Mouse (Mus musculus) cerebellum, adult 11-12 months (tissue): ENCODE data around the gene Ngef.

ENCODE experiments used
- DNase-seq: peaks from one replicate; pipeline ENCODE4 v3.0.0; 2022

The Ngef gene

DNA sequence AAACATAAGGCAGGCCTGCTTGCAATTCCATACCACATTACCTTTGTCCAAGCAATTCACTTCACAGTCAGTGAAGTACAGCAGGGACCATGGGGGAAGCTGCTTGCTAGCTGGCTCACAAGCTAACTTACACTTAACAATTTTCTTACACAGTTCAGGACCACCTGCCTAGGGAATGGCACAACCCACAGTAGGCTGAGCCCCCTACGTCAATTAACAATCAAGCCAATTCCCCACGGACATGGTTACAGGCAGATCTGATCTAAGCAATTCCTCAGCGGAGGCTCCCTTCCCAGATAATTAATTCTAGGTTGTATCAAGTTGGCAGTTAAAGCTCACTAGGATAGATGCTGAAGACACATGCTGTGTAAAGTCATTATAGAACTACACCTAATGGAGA, 10.7 kb downstream of the Ngef start:
- no peak for DNase-seq

DNA sequence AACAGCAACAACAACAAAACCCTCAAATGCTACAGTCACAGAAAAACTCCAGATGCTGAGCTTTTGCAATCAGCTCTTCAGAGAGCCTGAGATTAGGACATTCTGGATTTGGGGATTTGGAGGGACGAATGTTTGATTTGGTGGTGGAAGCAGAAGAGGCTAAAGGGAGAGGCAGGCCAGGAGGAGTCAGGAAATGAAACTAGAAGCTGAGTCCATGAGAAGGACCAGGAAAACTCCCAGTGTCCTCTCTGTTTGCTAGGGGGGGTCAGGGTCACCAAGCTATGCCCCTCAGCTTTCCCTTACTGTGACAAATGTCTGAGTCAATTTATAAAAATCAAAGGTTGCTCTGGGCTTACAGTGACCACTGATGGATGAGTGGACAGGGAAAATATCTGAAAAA, 20.1 kb downstream of the Ngef start:
- DNase-seq: no peak

DNA sequence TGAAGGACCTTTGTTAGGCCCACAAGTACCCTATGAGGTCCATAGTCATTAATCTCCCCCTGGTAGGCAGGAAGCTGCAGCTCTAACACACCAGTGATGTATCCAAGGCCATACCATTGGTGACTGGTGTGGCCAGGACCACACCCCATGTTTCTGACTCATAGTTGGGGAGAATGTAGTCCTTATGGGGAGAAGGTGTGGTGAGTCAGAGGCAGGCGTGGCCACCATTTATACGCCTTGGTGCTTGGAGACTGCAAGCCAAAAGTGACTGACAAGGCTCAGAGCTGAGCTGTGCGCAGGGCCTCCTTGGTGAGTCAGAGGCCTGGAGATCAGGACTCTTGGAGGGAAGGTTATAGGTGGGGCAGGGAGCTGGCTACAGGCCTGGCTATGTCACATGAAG, 22.7 kb downstream of the Ngef start:
- no peak for DNase-seq

DNA sequence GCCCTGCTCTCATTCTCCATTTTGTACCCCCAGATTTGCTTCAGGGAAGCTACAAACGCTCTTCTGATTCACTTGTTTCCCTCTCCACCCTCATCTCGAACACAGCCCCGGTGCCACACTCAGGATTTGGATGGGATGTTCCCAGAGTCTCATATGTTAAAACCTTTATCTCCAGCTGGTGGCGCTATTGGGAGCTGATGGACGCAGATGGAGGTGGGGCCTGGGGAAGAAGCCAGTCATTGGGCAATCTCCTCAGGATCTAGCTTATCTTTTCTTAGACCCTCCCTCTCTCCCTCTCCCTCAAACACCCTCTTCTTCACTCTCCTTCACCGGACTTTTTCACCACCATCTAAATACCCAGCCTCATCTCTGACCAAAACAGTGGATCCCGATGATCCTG, 32.1 kb downstream of the Ngef start:
- DNase-seq: peak; percentile 8

DNA sequence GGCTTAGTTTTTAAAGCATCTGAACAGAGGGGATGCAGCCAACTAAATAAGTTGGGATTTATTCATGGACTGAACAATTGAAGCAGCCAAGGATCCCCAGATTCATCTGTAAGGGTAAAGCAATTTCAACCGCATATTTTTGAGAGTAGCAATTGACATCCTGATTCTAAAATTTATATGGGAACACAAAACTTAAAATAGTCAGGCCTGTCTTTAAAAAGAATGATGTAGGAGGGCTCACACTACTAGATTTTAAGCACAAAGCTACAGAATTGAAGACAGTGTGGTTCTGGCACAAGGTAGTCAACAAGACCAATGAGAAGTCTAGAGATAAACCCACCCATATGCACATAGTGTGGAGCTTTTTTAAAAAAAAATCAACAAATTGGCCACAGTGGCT, 36.7 kb downstream of the Ngef start:
- no peak for DNase-seq

DNA sequence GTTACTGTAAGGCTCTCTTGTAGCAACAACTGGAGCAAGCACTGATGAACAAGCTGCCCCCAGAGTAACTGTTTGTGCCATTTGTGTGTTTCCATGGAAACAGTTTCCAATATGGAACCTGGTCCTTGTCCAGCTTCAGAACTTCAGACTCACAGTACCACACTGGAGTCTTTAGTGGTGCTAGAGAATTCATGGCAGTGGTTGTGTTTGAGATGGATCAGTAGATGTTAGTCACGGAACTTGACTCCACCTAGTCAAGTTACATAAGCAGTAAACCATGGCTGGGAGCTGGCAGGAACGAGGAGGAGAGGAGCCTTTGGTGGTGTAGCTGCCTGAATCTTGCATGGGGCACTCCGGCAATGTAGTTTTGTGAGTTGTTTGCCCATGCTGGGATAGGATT, 39.6 kb downstream of the Ngef start:
- DNase-seq: no peak

DNA sequence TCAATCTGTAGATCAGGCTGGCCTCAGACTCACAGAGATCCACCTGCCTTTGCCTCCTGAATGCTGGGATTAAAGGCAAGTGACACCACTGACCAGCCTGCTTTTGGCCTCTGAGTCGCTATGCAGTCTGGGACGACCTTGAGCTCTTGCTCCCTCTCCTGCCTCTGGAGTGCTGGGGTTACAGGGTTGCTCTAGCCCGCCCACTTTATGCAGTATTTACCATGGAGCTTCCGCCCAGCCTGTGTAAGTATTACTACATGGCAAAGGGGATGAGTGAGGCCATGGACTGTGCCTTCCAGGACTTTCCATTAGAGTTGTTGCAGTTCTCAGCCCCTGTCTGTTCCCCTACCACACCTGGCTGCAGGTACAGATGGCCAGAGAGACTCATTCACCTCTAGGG, 41.3 kb downstream of the Ngef start:
- no peak for DNase-seq

DNA sequence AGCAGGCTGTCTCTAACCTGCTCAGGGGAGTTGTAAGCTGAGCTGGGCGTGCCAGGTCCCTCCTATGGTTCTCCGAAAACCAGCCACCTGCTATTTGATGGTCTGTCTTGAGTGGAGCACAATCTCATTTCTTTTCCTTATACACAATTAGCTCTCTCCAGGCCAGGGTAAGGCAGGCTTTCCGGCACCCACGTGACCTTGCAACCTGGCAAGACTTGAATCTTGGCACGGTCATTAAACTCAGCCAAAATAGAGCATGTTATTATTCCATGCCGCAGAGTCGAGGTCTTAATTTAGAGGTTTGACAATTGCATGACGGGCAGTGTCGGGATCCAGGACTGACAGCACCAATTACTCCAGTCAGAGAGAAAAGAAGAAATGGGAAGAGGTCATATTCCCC, 46.5 kb downstream of the Ngef start:
- peak; percentile 30 for DNase-seq

DNA sequence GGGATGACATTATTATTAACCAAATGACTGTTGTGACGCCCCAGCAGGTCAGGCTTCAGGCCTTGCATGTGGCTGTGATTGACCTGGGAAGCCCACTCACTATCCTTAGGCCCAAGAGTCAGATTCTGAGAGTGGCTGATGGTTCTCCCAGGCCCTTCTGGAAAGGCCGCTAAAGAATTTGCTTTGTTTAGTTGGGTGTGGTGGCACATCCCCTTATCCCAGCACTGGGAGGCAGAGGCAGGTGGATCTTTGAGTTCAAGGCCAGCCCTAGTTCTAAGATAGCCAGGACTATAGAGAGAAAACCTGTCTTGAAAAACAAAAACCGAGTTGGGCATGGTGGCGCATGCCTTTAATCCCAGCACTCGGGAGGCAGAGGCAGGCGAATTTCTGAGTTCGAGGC, 48.6 kb downstream of the Ngef start:
- no peak for DNase-seq

DNA sequence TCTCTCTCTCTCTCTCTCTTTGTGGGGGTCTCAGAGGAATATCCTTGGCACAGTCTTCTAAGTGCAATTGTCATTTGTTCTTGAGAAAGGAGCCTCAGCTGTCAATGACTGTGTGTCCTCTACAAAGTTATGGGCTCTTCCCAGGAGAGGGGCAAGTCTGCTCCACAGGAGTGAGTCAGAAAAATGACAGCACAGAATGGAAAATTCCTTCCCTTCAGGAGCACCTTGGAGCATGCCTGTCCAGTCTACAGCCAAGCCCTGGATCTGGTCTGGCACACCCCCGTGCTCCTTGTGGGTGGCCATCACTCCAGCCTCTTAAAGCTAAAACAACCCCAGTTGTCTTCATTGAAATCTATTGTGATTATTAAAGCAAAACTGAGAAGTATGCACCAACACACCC, 52.1 kb downstream of the Ngef start:
- no peak for DNase-seq

DNA sequence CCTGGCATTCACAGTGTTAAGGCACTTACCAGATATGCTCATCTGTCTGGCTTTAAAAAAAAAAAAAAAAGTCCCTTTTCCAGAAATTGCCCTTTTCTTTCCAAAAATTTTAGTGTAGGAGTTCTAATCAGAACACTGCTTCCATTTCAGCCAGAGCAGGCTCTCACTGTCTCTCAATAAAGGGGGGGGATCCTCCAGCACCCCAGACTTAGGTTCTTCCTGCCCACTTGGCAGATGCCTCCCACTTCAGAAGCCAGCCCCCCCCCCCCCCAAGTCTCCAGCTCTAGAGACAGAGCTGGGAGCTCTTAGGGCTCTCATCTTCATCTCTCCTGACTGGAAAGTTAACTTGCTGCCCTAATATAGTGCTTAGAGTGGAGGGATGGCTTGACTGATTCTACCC, 53.2 kb downstream of the Ngef start:
- DNase-seq: no peak

DNA sequence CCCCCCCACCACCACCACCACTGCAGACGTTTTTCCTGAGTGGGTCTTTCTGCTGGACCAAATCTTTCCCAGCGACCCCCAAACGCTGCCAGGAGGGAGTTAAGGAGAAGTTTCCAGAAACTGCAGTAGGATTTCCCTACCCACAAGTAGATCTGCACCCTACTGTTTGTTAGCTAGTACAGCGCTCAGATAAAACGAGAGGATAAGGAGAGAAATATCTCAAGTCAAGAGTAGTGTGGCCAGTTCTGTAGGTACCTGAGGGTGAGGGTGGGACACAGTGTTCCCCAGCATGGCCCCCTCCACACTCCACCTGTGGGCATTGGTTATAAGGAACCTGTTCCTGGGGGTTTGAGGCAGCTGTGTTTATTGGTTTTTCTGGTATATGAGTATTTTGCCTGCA, 62.8 kb downstream of the Ngef start:
- no peak for DNase-seq

DNA sequence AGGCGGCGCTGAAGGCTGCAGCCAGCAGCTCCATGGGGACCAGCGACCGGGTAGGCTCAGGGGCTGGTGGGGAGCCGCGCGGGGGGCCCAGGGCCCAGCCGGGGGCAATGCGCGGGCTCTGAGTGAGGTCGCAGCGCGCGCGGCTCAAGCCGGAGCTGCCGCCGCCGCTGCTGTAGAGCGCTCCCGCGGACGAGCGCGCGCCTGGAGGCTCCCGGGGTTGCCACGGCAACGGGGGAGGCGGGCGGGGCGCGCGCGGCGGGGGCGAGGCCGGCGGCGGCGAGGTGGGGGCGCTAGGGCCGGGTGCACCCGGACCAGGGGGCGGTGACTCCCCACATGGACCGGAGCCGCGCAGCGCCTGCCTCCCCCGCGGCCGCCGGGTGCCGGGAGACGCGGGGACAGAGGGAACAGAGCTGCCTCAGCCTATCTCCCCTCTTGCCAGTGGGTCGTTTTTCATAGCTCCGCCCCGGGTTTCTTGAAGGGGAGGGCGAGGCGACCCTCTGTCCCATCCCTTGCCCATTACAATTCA, 63.4 kb downstream of the Ngef start:
- peak; percentile 19 for DNase-seq

DNA sequence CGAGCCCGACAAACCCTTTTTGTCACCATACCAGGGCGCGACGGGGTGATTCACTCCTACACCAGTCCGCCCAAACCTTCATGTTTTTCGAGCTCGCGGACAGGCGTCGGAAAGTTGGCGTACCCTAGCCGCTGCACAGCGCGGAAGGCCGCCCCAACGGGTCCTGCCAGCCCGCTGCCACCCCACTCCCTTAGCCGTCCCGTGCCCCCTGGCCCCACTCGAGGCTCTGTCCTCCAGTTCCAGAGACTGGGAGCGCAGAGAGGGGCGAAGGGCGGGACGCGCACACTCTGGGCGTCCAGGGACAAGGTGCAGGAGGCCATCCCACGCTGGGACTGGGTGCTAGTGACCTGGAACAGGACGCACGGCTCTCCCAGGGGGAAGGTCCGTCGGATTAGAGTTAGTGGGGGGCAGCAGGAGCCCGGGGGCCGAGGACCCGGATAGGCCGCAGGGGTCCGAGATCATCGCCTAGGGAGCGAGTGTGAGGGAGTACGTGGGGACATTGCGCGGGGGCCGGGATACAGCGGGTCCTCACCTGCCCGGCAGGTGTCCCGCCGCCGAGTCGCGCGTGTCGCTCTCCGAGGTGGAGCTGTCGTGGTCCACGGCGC, 64.0 kb downstream of the Ngef start, which contains the start of gene Neu2:
Neu2 (plus strand) TSS at position 329 of the 605 bp plus-strand sequence.
- peak; percentile 19 for DNase-seq

DNA sequence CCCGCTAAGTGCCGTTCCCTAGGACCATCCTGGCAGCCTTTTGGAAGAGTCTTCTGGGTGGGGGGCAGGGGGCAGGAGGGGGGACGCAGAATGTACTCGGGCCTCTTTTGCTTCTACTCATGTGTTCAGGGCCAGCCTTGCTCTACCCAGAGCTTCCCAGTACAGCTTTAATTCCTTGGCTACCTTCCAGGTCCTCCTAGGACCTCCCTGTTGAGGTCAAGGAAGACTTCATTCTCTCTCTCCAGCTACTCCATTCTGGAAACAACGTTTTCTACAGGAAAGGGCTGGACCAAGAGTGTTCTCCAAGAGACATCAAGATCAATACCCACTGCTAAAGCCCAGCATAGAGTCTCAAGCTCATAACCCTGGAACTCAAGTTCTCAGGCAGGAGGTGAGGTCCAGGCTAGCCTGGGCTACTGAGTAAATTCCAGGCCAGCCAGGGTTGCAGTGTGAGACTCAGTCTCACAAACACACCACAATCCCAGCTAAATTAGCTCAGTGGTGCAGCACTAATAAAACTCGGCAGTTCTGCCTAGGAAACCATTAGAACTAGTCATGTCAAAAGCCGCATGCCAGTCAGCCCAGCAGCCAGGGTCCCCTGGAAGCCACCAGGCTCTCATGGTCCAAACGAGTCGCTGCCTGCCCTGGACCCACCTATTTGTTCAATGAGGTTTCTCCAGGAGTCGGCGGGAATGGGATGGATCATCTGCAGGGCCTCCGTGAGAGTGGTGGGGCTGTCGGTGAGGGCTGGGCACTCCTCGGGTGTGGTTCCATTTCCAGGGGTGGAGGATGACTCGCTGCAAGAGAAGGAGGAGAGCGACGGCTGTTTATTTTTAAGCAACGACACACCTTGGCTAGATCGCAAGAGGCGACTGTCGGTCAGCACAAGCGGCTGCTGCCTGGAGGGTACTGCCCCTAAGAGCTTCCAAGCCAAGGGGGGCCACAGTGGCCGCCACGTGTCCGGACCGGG, 64.8 kb downstream of the Ngef start:
- DNase-seq: no peak

DNA sequence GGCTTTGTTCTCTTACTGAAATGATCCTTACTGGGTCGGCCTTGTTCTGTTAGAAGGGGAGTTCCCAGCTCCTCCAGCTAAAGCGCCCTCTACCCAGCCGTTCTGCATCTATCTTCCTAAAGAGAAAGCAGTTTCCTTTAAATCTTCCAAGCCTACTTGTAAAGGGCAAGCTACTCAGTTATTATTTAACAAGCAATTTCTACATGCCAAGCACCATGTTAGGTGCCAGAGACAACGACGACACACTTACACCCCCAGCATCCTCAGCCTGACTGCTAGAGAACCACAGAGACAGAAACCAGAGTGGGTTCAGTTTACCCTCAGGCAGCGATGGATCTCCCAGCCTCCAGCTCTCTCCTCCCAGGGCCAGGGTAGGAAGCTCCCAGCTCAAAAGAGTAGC, 65.8 kb downstream of the Ngef start:
- no peak for DNase-seq

DNA sequence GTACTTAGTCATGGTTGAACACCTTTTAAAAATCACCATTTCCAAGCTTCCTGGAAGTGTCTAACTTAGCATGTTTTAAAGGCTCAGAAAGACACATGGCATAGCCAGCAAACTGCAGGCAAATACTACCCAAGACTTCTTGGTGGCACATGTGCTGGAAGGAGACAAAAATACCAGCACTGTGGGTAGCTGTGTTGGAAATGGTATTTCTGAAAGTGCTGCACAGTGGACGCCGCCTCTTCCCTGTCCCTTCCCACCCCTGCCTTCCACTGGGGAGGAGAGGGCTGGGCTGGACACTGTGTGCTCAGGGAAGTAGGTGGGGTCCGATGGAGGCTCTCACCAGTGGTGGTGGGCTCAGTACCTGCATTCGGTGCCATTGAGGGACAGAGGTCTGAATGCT, 68.1 kb downstream of the Ngef start:
- no peak for DNase-seq

DNA sequence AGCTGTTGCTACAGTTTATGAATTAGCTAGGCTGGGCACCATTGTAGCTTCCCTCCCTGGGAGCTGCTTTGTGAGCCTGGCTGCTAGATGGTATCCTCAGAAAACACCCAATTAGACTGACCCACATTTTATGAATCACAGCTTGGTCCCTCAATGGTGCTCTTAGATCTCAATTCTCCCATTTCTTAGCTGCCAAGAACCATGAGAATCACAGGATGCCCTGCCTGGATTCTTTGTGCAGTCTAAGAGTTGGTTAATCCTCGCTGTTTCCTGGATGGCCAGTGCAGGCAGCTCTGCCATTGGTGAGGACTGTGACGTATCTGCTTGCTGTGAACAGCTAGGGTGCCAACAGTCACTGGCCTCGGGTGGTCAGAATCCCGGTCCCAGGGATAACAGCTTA, 80.1 kb downstream of the Ngef start:
- DNase-seq: no peak

DNA sequence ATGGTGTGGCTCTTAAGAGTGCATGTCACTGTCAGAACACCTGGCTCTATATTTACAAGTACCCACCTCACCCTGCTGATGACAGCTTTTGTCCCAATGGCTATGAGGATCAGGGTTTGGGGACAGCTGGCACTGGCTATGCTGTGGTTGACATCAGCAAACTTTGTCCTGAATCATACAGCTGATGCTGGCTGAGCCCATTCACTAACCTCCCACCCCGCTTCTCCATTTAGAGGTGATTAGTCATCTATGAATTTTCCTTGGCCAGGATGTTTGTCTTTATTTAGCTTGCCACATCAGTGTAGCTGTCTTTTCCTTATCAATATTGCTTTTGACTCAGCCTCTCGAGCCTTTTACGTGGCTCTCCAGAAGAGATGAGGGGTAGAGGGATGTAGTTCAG, 81.4 kb downstream of the Ngef start:
- DNase-seq: no peak

DNA sequence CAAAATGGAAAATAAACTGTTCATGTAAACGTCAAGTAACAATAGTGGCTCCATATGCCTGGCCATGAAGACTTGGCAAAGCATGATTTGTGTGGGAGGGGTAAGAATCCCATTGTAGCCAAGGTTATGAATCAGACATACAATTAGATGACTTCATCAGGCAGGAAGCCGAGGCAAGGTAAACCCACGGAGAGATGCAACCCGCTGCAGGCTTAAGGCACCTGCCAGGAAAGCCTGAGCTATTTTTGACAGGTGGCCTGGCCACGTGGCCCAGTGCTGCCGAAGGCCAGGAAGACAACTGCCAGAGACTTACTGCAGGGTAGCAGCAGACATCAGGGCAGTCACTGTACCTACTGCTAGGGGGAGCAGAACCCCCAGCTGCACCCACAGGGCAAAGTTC, 87.3 kb downstream of the Ngef start:
- DNase-seq: peak; percentile 95

DNA sequence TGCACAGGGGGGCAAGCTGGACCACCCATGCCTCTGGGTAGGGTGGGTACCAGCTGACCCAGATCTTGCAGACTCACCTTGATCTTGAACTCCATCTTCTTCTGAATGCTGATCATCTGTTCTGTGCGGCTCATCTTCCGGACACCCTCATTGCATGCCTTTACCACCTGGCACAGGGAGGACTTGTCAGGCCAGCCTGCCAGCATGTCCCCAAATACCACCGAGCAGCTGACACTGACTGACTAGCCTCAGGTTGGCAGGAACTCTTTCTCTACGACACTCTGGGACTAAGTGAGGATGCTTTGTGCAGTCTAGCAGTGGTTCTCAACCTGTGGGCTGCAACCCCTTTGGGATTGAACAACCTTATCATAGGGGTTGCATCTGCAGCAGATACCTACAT, 91.1 kb downstream of the Ngef start:
- DNase-seq: peak; percentile 44

DNA sequence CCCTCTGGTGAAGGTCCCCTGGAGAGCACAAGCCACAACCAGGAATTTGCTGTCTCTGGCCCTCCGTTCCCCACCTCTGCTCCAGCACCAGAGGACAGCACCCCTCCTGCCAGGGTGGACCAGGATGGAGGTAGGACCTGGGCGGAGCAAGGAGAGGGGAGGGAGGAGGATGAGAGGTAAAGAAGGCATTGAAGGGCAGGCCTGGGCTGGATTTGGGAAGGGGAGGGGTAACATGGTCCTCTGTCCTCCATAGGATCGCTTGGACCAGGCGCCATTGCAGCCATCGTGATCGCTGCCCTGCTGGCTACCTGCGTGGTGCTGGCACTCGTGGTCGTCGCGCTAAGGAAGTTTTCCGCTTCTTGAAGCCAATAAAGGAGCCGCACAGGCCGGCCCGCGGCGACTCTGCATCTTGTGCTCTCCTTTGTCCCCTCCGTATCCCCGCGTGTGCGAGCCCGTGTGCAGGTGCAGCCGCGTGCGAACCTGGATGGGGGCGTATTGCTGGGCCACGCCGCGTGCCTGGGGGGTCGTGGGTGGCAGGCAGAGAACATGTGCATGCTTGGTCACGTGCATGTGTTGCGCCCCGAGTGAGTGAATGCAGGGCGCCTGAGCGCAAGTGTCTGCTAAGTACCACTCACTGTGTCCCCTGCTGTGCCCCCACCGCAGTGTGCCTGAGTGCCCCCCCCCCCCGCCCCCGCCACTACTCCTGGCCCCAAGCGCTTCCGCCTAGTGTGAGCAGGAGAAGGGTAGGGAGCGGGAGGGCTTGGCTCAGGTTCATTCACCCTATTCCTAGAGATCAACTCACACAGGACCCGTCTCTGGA, 98.4 kb downstream of the Ngef start:
- DNase-seq: no peak

DNA sequence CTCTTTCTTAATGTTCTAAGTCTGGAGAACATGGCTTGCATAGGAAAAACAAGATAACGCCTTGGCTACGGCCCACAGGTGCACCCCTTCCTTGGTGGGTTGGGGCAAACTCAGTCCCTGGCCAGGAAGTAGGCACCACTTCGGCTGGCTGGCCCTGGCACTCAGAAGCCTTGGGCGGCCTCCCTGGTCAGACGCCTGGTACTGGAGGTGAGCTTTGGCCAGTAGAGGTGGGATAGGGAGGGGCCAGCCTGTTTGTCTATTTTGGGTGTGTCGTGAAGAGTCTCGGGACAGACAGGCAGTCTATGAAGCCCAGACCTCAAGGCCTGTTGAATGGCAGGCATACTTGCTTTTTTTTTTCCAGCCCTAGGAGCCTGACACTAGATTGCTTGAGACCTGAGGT, 101.1 kb downstream of the Ngef start:
- DNase-seq: no peak
